Mouse (Mus musculus): ENCODE data around the gene Rad23b. TPM values are rescaled to one million over a fixed set of nuclear protein-coding genes. Genes with fewer than 3 reads are reported as not detected.
"Not testable (repeated sequence)": the region's sequence is repeated elsewhere in the genome, so short reads cannot be mapped to it uniquely, and the experiment has no call there.

Gene Rad23b
- 100 to 1,000 TPM; 179 to 185 TPM for total RNA-seq (2021)
- long read RNA-seq, experiment 1, transcript Rad23b-201 (10 exons, 3,810 nt) = major isoform, 18 of 29 reads
- long read RNA-seq, experiment 1, partial matches to known transcripts = 9 of 29 reads
- long read RNA-seq, experiment 1, other reads (novel, unspliced or antisense) = 2 of 29 reads
- long read RNA-seq, experiment 2, transcript Rad23b-201 (10 exons, 3,810 nt) = major isoform, 15 of 23 reads
- long read RNA-seq, experiment 2, partial matches to known transcripts = 7 of 23 reads
- long read RNA-seq, experiment 2, other reads (novel, unspliced or antisense) = 1 of 23 reads

- peak; percentile 100 for DNase-seq (ENCODE audit: low spot score in 2 of 2)
These were observed at the start of gene Rad23b for GRCm38 (mm10) chr4:55349452-55350218. Rad23b (plus strand) TSS chr4:55350043.

GRCm38 (mm10) chr4:55304121-55304520, 45.7 kb upstream of the Rad23b start:
- DNase-seq (ENCODE audit: low spot score in 2 of 2) = no peak

GRCm38 (mm10) chr4:55306636-55307035, 43.2 kb upstream of the Rad23b start:
- no peak for DNase-seq (ENCODE audit: low spot score in 2 of 2)

GRCm38 (mm10) chr4:55316726-55317125, 33.1 kb upstream of the Rad23b start:
- peak in 1 of 2 experiments; percentile 21 for DNase-seq (ENCODE audit: low spot score in 2 of 2)

- not testable (repeated sequence) for DNase-seq (ENCODE audit: low spot score in 2 of 2)
These were observed 31.5 kb upstream of the Rad23b start for GRCm38 (mm10) chr4:55318350-55318749.

- DNase-seq (ENCODE audit: low spot score in 2 of 2) = no peak
These were observed 23.9 kb upstream of the Rad23b start for GRCm38 (mm10) chr4:55325786-55326518.

- DNase-seq (ENCODE audit: low spot score in 2 of 2) = no peak
These were observed 22.3 kb upstream of the Rad23b start for GRCm38 (mm10) chr4:55327508-55327907.

- no peak for DNase-seq (ENCODE audit: low spot score in 2 of 2)
These were observed 21.4 kb upstream of the Rad23b start for GRCm38 (mm10) chr4:55328471-55328870.

- DNase-seq (ENCODE audit: low spot score in 2 of 2) = not testable (repeated sequence)
These were observed 20.9 kb upstream of the Rad23b start for GRCm38 (mm10) chr4:55328928-55329327.

GRCm38 (mm10) chr4:55329621-55330346, 20.1 kb upstream of the Rad23b start:
- no peak for DNase-seq (ENCODE audit: low spot score in 2 of 2)

GRCm38 (mm10) chr4:55335030-55335770, 14.6 kb upstream of the Rad23b start:
- no peak for DNase-seq (ENCODE audit: low spot score in 2 of 2)

- DNase-seq (ENCODE audit: low spot score in 2 of 2) = no peak
These were observed 10.9 kb upstream of the Rad23b start for GRCm38 (mm10) chr4:55338905-55339304.

GRCm38 (mm10) chr4:55339388-55339787, 10.5 kb upstream of the Rad23b start:
- no peak for DNase-seq (ENCODE audit: low spot score in 2 of 2)

- DNase-seq (ENCODE audit: low spot score in 2 of 2) = no peak
These were observed 8.0 kb upstream of the Rad23b start for GRCm38 (mm10) chr4:55341797-55342196.

GRCm38 (mm10) chr4:55342602-55343001, 7.2 kb upstream of the Rad23b start:
- DNase-seq (ENCODE audit: low spot score in 2 of 2) = no peak

GRCm38 (mm10) chr4:55343287-55343686, 6.6 kb upstream of the Rad23b start:
- no peak for DNase-seq (ENCODE audit: low spot score in 2 of 2)

- no peak for DNase-seq (ENCODE audit: low spot score in 2 of 2)
These were observed 938 bp upstream of the Rad23b start for GRCm38 (mm10) chr4:55348759-55349451.

- peak in 1 of 2 experiments; percentile 27 for DNase-seq (ENCODE audit: low spot score in 2 of 2)
These were observed 532 bp downstream of the Rad23b start for GRCm38 (mm10) chr4:55350219-55350931.

- no peak for DNase-seq (ENCODE audit: low spot score in 2 of 2)
These were observed 1.2 kb downstream of the Rad23b start for GRCm38 (mm10) chr4:55351037-55351436.

Data from layer of hippocampus, postnatal 14 days (tissue).